Mouse (Mus musculus) heart, postnatal 0 days (tissue): ENCODE data around the gene Gm44503.

Experiments
- CTCF ChIP-seq: IDR thresholded peaks from 2 replicates; pipeline ENCODE4 v1.5.1; 2016; ENCODE audit warnings: antibody characterized with exemption, control low read depth, low read depth
- EP300 ChIP-seq: IDR thresholded peaks from 2 replicates; pipeline ENCODE4 v1.6.1; 2016; ENCODE audit warnings: antibody characterized with exemption, low read depth

DNA sequence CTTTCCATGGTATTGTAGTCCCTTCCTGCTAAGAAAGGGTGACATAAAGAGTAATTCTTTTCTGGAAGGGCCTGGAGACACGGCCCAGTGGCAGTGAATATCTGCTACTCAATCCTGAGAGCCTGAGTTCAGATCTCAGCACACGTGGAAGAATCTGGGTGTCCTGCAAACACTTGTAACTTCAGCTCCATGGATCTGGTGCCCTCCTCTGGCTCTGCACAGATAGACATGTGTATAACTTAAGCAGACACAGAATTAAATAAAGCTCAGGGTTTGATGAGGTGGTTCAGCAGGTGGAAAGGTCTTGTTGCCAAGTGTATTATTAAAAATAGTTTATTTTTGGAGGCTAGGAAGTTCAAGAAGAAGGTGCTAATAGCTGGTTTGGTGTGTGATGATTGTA is 41.8 kb downstream of the Gm44503 start:
- TF ChIP-seq CTCF (peak; percentile 10; the same call in 1 of the 2 replicates), EP300 (no peak)
